9 mouse cellular contexts compared by ENCODE assay signal in the genomic region with DNA sequence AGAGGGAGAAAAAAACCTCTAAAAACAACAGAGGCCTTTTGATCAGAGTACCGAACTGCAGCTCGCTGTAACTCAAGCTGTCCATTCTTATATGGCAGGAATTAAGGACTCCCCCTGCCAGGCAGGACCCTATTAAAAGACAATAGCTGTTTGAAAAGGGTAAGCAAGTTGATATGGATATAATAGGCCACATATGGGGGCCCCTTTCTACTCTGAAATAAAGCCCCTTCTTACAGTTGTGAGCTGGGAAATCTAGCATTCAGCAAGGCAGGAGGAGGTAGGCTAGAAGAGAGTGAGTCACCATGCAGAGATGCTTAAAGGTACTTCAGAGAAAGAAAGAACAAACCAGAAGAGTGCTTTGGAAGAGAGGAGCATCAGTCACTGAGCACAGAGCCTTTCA. TPM values are rescaled to one million over a fixed set of nuclear protein-coding genes. Genes with fewer than 3 reads are reported as not detected.
A peak's percentile ranks its signal among the peaks of the same experiment; 100 is the strongest.
DNase-seq lines count a peak whose midpoint lies in the region; ATAC-seq and TF ChIP-seq lines count a peak whose summit lies in the region.
"Had no signal": no experiment of that assay in that cellular context is flagged by ENCODE, and none has a peak within 500 bp of the region (broad histone marks: within the 10 kb centered on the region; RNA-seq: fewer than 3 reads in every experiment).

No protein-coding gene starts in this region.

- 20% methylated on average over 2 of the region's 2 CpGs for WGBS in kidney, postnatal 0 days
- WGBS in embryonic facial prominence, embryonic 11.5 days: 8% methylated on average over 2 of the region's 2 CpGs
- 7% methylated on average over 2 of the region's 2 CpGs for WGBS in hindbrain, embryonic 12.5 days

- H3K27ac ChIP-seq in kidney, postnatal 0 days: no peak overlapping the region
- H3K27ac ChIP-seq in embryonic facial prominence, embryonic 11.5 days (replicated peaks; ENCODE audit: low read depth, low read length): no peak overlapping the region
- peak overlapping the region; percentile 74; the same call in 1 of the 2 replicates for H3K27ac ChIP-seq in hindbrain, embryonic 12.5 days
- H3K27ac ChIP-seq: stomach, postnatal 0 days had no signal

- no peaks in the 10 kb centered on the region for H3K27me3 ChIP-seq in kidney, postnatal 0 days (ENCODE audit: insufficient read depth, low read length)
- H3K27me3 ChIP-seq in embryonic facial prominence, embryonic 11.5 days (ENCODE audit: control insufficient read depth, insufficient read depth, low read length): no peaks in the 10 kb centered on the region
- no peaks in the 10 kb centered on the region for H3K27me3 ChIP-seq in hindbrain, embryonic 12.5 days
- H3K27me3 ChIP-seq in myocyte (ENCODE audit: control insufficient read depth, insufficient read depth, insufficient read length): no peaks in the 10 kb centered on the region

- intact Hi-C loops in heart, postnatal 25 days (cut with DNase I): no loop called here

- TF ChIP-seq CTCF in kidney, postnatal 0 days (IDR thresholded peaks at IDR 0.05; ENCODE audit: low read depth): no peak

- no peak for ATAC-seq in kidney, postnatal 0 days (replicated peaks; ENCODE audit: low FRiP score, low read depth)
- ATAC-seq in embryonic facial prominence, embryonic 11.5 days (replicated peaks; ENCODE audit: insufficient number of reproducible peaks, low FRiP score, low TSS enrichment, low read depth): peak; percentile 79
- peak; percentile 50; the same call in 1 of the 2 replicates for ATAC-seq in hindbrain, embryonic 12.5 days (ENCODE audit: low FRiP score)
- no peak for ATAC-seq in megakaryocyte-erythroid progenitor cell, adult 5-6 weeks (replicated peaks; ENCODE audit: low FRiP score, low TSS enrichment, poor library complexity, severe bottlenecking)

- H3K4me1 ChIP-seq in kidney, postnatal 0 days (replicated peaks; ENCODE audit: insufficient read depth, low read length): no peaks in the 10 kb centered on the region
- H3K4me1 ChIP-seq in embryonic facial prominence, embryonic 11.5 days (ENCODE audit: control insufficient read depth, insufficient read depth, low read length): peaks cover 2% of the 10 kb centered on the region; the same call in 1 of the 2 replicates
- H3K4me1 ChIP-seq in hindbrain, embryonic 12.5 days: peaks cover 15% of the 10 kb centered on the region

- H3K4me3 ChIP-seq in kidney, postnatal 0 days (replicated peaks; ENCODE audit: low read depth, low read length): no peak overlapping the region
- H3K4me3 ChIP-seq in embryonic facial prominence, embryonic 11.5 days (ENCODE audit: low read depth, low read length): no peak overlapping the region
- no peak overlapping the region for H3K4me3 ChIP-seq in hindbrain, embryonic 12.5 days
- no peak overlapping the region for H3K4me3 ChIP-seq in myocyte

- no peaks in the 10 kb centered on the region for H3K9me3 ChIP-seq in kidney, postnatal 0 days (replicated peaks; ENCODE audit: low read length)
- no peaks in the 10 kb centered on the region for H3K9me3 ChIP-seq in embryonic facial prominence, embryonic 11.5 days (replicated peaks; ENCODE audit: control insufficient read depth, low read length)
- H3K9me3 ChIP-seq in hindbrain, embryonic 12.5 days (replicated peaks): no peaks in the 10 kb centered on the region

- H3K4me2 ChIP-seq in kidney, postnatal 0 days (ENCODE audit: low read length): no peak overlapping the region
- no peak overlapping the region for H3K4me2 ChIP-seq in embryonic facial prominence, embryonic 11.5 days (ENCODE audit: low read depth, low read length)
- no peak overlapping the region for H3K4me2 ChIP-seq in hindbrain, embryonic 12.5 days (replicated peaks)
- no peak overlapping the region for H3K4me2 ChIP-seq in myocyte (ENCODE audit: low read depth)

- no peaks in the 10 kb centered on the region for H3K79me2 ChIP-seq in myocyte (ENCODE audit: control insufficient read depth, insufficient read depth)

- H3ac ChIP-seq in myocyte (ENCODE audit: control insufficient read depth, insufficient read length): no peak overlapping the region

- TF ChIP-seq POLR2A in myocyte (IDR thresholded peaks at IDR 0.05; ENCODE audit: insufficient read length, low read depth): no peak

- H3K36me3 ChIP-seq in kidney, postnatal 0 days (ENCODE audit: insufficient read depth, low read length): no peaks in the 10 kb centered on the region
- H3K36me3 ChIP-seq in embryonic facial prominence, embryonic 11.5 days (replicated peaks; ENCODE audit: control insufficient read depth, insufficient read depth, low read depth, low read length): no peaks in the 10 kb centered on the region
- H3K36me3 ChIP-seq in hindbrain, embryonic 12.5 days: no peaks in the 10 kb centered on the region
- no peaks in the 10 kb centered on the region for H3K36me3 ChIP-seq in myocyte (ENCODE audit: control insufficient read depth, insufficient read depth)

- H3K9ac ChIP-seq in kidney, postnatal 0 days (ENCODE audit: low read depth, low read length): no peak overlapping the region
- H3K9ac ChIP-seq in embryonic facial prominence, embryonic 11.5 days (replicated peaks; ENCODE audit: low read length): no peak overlapping the region
- H3K9ac ChIP-seq in hindbrain, embryonic 12.5 days: no peak overlapping the region

- peak; percentile 48 for DNase-seq in kidney, postnatal 0 days (ENCODE audit: low spot score)
- DNase-seq in kidney, adult 11 months: no peak
- peak; percentile 63 for DNase-seq in embryonic facial prominence, embryonic 11.5 days (ENCODE audit: low spot score)
- no peak for DNase-seq in heart, postnatal 25 days (ENCODE audit: low spot score)
- DNase-seq in layer of hippocampus, postnatal 10 days (ENCODE audit: low spot score in 2 of 2): no peak

TF ChIP-seq in myocyte, 11 proteins besides CTCF, POLR2A, EP300 and RAD21:
- TF ChIP-seq TCF12 (IDR thresholded peaks at IDR 0.05; ENCODE audit: insufficient read depth, poor library complexity, severe bottlenecking): no peak
- no peak for TF ChIP-seq E2F4 (IDR thresholded peaks at IDR 0.05; ENCODE audit: insufficient read depth)
- peak in 2 of 3 experiments; percentile 18 to 52 for TF ChIP-seq MYOD1 (IDR thresholded peaks at IDR 0.05; ENCODE audit: control insufficient read depth in 1 of 3, insufficient read length in 2 of 3, low read depth in 2 of 3)
- TF ChIP-seq MYOG (IDR thresholded peaks at IDR 0.05; ENCODE audit: control insufficient read depth in 1 of 3, insufficient read depth in 1 of 3, insufficient read length in 2 of 3, low read depth in 2 of 3): no peak
- no peak for TF ChIP-seq SRF (IDR thresholded peaks at IDR 0.05; ENCODE audit: control insufficient read depth, insufficient read length, low read depth)
- TF ChIP-seq REST (IDR thresholded peaks at IDR 0.05; ENCODE audit: insufficient read depth, insufficient read length): no peak
- TF ChIP-seq TCF3 (IDR thresholded peaks at IDR 0.05; ENCODE audit: insufficient read length, low read depth): no peak
TF ChIP-seq in myocyte: peak in this region for 1.

RNA-seq across cellular contexts. Expression of a gene that starts 44.8 kb away (rescaled TPM):
- polyA plus RNA-seq in kidney, postnatal 0 days (2015; fragmentation: Nextera tagmentation; extraction: Ambion mirVana): 55.7 and 56.8 TPM in 2 replicates
- polyA plus RNA-seq in embryonic facial prominence, embryonic 11.5 days (2014; fragmentation: Nextera tagmentation; extraction: Ambion mirVana): 79.8 and 84.7 TPM in 2 replicates
- polyA plus RNA-seq in hindbrain, embryonic 12.5 days (2016; fragmentation: Nextera tagmentation; extraction: Ambion mirVana): 104 and 105 TPM in 2 replicates
- polyA plus RNA-seq in myocyte (2012; fragmentation: generic; extraction: Trizol): 45.5 TPM
- 10 to 100 TPM in 1 of 2 experiments, 1 to 10 TPM in 1; 7.0 to 14.0 TPM for total RNA-seq in heart, postnatal 25 days (2021)
- total RNA-seq in megakaryocyte-erythroid progenitor cell, adult 5-6 weeks (2014; fragmentation: Nextera tagmentation): 11.1 and 12.1 TPM in 2 replicates
- total RNA-seq in megakaryocyte-erythroid progenitor cell, adult 5-6 weeks (2017): 3.1 and 9.3 TPM in 2 replicates
- total RNA-seq in layer of hippocampus, postnatal 10 days (2021): 10 to 100 TPM; 92.9 to 96.2 TPM

RNA-seq across cellular contexts. Expression of a gene that starts 57.6 kb away (rescaled TPM):
- polyA plus RNA-seq in kidney, postnatal 0 days (2015; fragmentation: Nextera tagmentation; extraction: Ambion mirVana): 5.9 and 7.0 TPM in 2 replicates
- 5.2 and 6.3 TPM in 2 replicates for polyA plus RNA-seq in embryonic facial prominence, embryonic 11.5 days (2014; fragmentation: Nextera tagmentation; extraction: Ambion mirVana)
- 5.8 and 6.4 TPM in 2 replicates for polyA plus RNA-seq in hindbrain, embryonic 12.5 days (2016; fragmentation: Nextera tagmentation; extraction: Ambion mirVana)
- polyA plus RNA-seq in myocyte (2012; fragmentation: generic; extraction: Trizol): 20.1 TPM
- 10 to 100 TPM in 1 of 2 experiments, 1 to 10 TPM in 1; 9.7 to 12.0 TPM for total RNA-seq in heart, postnatal 25 days (2021)
- not detected in 2 replicates for total RNA-seq in megakaryocyte-erythroid progenitor cell, adult 5-6 weeks (2014; fragmentation: Nextera tagmentation)
- 0.23 TPM in 1 of 2 replicates, not detected in the other for total RNA-seq in megakaryocyte-erythroid progenitor cell, adult 5-6 weeks (2017)
- total RNA-seq in layer of hippocampus, postnatal 10 days (2021): 10 to 100 TPM; 36.2 to 40.1 TPM

Comparison
In these comparisons a context has a peak if more than half of its experiments do, and no peak if none do; other contexts are left out.
1. DNase-seq: peak in kidney, postnatal 0 days (single experiment) and embryonic facial prominence, embryonic 11.5 days (single experiment); none in kidney, adult 11 months (single experiment), heart, postnatal 25 days (single experiment) and layer of hippocampus, postnatal 10 days (0 of 2).
2. ATAC-seq: peak in embryonic facial prominence, embryonic 11.5 days (single experiment) and hindbrain, embryonic 12.5 days (single experiment); none in kidney, postnatal 0 days (single experiment) and megakaryocyte-erythroid progenitor cell, adult 5-6 weeks (single experiment).